Mouse (Mus musculus): ENCODE measurements at regions not wholly inside any gene's neighbourhood (a gene's known extent, or its start where the extent isn't known, plus 50 kb on each side); places are given as distances from the start of the nearest gene placed in this dataset.

- TF ChIP-seq GATA1 (IDR thresholded peaks at IDR 0.05; ENCODE audit: low read length) = no peak
Measured at GRCm38 (mm10) chr13:44252496-44252895, 467.9 kb downstream of the Cd83 start.

GRCm38 (mm10) chr13:44258422-44258821 lies 470.9 kb upstream of the Jarid2 start:
- no peak for TF ChIP-seq GATA1 (IDR thresholded peaks at IDR 0.05; ENCODE audit: low read length)

- TF ChIP-seq GATA1 (IDR thresholded peaks at IDR 0.05; ENCODE audit: low read length) = no peak
Measured at GRCm38 (mm10) chr13:44260039-44260438, 469.2 kb upstream of the Jarid2 start.

- no peak for TF ChIP-seq GATA1 (IDR thresholded peaks at IDR 0.05; ENCODE audit: low read length)
Measured at GRCm38 (mm10) chr13:44260637-44261333, 468.5 kb upstream of the Jarid2 start.

GRCm38 (mm10) chr13:44272746-44273524 lies 456.3 kb upstream of the Jarid2 start:
- no peak for TF ChIP-seq GATA1 (IDR thresholded peaks at IDR 0.05; ENCODE audit: low read length)

GRCm38 (mm10) chr13:44277952-44278351 lies 451.3 kb upstream of the Jarid2 start:
- no peak for TF ChIP-seq GATA1 (IDR thresholded peaks at IDR 0.05; ENCODE audit: low read length)

- TF ChIP-seq GATA1 (IDR thresholded peaks at IDR 0.05; ENCODE audit: low read length) = no peak
Measured at GRCm38 (mm10) chr13:44279036-44279435, 450.2 kb upstream of the Jarid2 start.

GRCm38 (mm10) chr13:44280296-44280695 lies 449.0 kb upstream of the Jarid2 start:
- TF ChIP-seq GATA1 (IDR thresholded peaks at IDR 0.05; ENCODE audit: low read length) = no peak

GRCm38 (mm10) chr13:44281796-44282195 lies 447.5 kb upstream of the Jarid2 start:
- no peak for TF ChIP-seq GATA1 (IDR thresholded peaks at IDR 0.05; ENCODE audit: low read length)

GRCm38 (mm10) chr13:44282306-44282705 lies 447.0 kb upstream of the Jarid2 start:
- TF ChIP-seq GATA1 (IDR thresholded peaks at IDR 0.05; ENCODE audit: low read length) = no peak

- no peak for TF ChIP-seq GATA1 (IDR thresholded peaks at IDR 0.05; ENCODE audit: low read length)
Measured at GRCm38 (mm10) chr13:44282731-44283571, 446.3 kb upstream of the Jarid2 start.

GRCm38 (mm10) chr13:44285881-44286280 lies 443.4 kb upstream of the Jarid2 start:
- TF ChIP-seq GATA1 (IDR thresholded peaks at IDR 0.05; ENCODE audit: low read length) = no peak

GRCm38 (mm10) chr13:44290199-44290598 lies 439.1 kb upstream of the Jarid2 start:
- no peak for TF ChIP-seq GATA1 (IDR thresholded peaks at IDR 0.05; ENCODE audit: low read length)

- TF ChIP-seq GATA1 (IDR thresholded peaks at IDR 0.05; ENCODE audit: low read length) = no peak
Measured at GRCm38 (mm10) chr13:44292476-44293056, 436.7 kb upstream of the Jarid2 start.

GRCm38 (mm10) chr13:44293736-44294416 lies 435.4 kb upstream of the Jarid2 start:
- no peak for TF ChIP-seq GATA1 (IDR thresholded peaks at IDR 0.05; ENCODE audit: low read length)
